Mouse (Mus musculus) embryonic facial prominence, embryonic 12.5 days (tissue): ENCODE results near the gene Hlcs. TPM values are rescaled to one million over a fixed set of nuclear protein-coding genes. Genes with fewer than 3 reads are reported as not detected.

ENCODE experiments used
- ATAC-seq: fragments of 200-750 bp; cut with Nextera tagmentation; 2 replicates; pipeline ENCODE4 v1.8.0; 2017; ENCODE audit not compliant: insufficient number of reproducible peaks, insufficient read depth, low FRiP score, low TSS enrichment
- H3K27ac ChIP-seq: fragments of 300-500 bp; sonication (generic); 2 replicates; pipeline ENCODE4 v1.5.1; 2016; ENCODE audit warnings: mild to moderate bottlenecking
- H3K27me3 ChIP-seq: fragments of 300-500 bp; sonication (generic); 2 replicates; pipeline ENCODE4 v1.6.1; 2016; ENCODE audit warnings: mild to moderate bottlenecking, moderate library complexity
- H3K36me3 ChIP-seq: fragments of 300-500 bp; sonication (generic); 2 replicates; pipeline ENCODE4 v1.6.1; 2016; ENCODE audit warnings: mild to moderate bottlenecking
- H3K4me1 ChIP-seq: fragments of 300-500 bp; sonication (generic); 2 replicates; pipeline ENCODE4 v1.6.1; 2016
- H3K4me2 ChIP-seq: fragments of 300-500 bp; sonication (generic); replicated peaks from 2 replicates; pipeline ENCODE4 v1.6.1; 2016; ENCODE audit warnings: mild to moderate bottlenecking, moderate library complexity
- H3K4me3 ChIP-seq: fragments of 300-500 bp; sonication (generic); 2 replicates; pipeline ENCODE4 v1.5.1; 2016; ENCODE audit warnings: mild to moderate bottlenecking
- H3K9ac ChIP-seq: fragments of 300-500 bp; sonication (generic); 2 replicates; pipeline ENCODE4 v1.6.1; 2016; ENCODE audit warnings: mild to moderate bottlenecking, moderate library complexity
- H3K9me3 ChIP-seq: fragments of 300-500 bp; sonication (generic); 2 replicates; pipeline ENCODE4 v1.6.1; 2016; ENCODE audit warnings: mild to moderate bottlenecking, moderate library complexity
- WGBS: fragments of 180-500 bp; shearing (Covaris S2); methylation state at CpG from one replicate; pipeline ENCODE4 v1.1.7; 2016; 5-methylcytosine and 5-hydroxymethylcytosine counted together
- polyA plus RNA-seq: library from polyadenylated mRNA; unstranded; fragments of >200 nt; fragmentation: Nextera tagmentation; extraction: Ambion mirVana; gene quantifications from 2 replicates; pipeline ENCODE4 v1.2.1, GENCODE M21; 2016

Hlcs gene
- polyA plus RNA-seq, 1 experiment from 2014 or later, result 12.1 TPM

DNA sequence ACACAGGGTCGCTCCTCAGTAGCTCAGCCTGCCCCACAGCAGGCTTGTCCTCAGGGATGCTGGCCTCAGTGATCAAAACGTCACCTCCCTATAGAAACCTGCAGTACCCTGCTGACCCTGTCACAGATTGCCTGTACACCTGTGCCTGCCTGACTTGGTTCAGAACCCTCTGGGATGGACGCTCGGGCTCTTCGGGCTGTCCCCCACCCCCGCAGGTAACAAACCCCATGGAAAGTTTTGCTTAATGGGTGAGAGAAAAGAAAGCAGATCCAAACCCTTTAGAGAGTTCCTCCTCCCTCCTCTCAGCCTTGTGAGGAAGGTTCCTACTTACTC, 10.2 kb downstream of the Hlcs start:
- WGBS, result 25% methylated on average over 6 of the region's 6 CpGs
- H3K9ac ChIP-seq, result peak overlapping the region; percentile 35; the same call in 1 of the 2 replicates
- H3K4me3 ChIP-seq, result no peak overlapping the region
- H3K4me1 ChIP-seq, result peaks cover 31% of the 10 kb centered on the region
- ATAC-seq, result no peak
- H3K36me3 ChIP-seq, result no peaks in the 10 kb centered on the region
- H3K27me3 ChIP-seq, result peaks cover 12% of the 10 kb centered on the region; the same call in 1 of the 2 replicates
- no peaks in the 10 kb centered on the region for H3K9me3 ChIP-seq
- H3K27ac ChIP-seq, result no peak overlapping the region
- H3K4me2 ChIP-seq, result peak overlapping the region; percentile 42

DNA sequence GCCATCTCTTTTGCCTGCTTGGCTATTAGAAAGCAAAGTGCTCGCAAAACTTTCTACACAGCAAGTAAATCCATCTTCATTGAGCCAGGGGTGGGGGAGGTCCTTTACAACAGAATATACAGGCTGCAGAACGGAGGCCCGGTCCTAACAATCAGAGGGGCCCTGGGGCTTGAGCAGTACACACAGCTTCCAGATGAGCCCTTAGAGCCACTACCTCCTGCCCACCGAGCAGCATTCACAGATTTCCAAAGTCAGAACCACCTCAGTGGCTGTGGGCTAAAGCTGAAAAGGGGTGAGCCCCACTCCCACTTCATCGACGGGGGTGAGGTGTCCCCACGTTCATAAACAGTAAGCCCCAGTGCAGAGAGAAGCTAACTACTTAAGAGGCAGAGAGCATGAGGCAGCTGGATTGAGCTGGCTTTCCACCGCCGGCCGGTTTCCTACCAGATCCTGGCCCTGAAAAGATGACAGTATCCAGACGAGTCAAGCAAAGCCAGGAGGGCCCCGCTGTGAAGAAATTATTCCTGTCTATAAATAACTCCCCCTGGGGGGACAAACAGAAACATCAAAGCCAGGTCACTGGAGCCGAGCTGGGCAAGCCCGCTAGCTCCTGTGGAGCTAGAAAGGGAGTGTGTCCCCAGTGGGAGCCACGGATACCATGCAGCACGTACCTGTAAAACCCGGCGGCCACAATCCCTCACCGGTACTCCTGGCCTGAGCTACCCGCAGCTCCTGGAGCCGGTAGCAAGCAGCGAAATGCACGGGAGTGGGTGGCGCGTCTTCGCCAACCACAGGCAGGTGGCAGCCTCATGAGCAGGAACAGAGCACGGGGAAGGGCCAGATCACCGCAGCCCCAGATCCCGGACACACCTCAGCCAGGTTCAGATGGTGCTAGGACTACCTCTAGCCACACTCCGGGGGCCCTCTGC, 10.8 kb downstream of the Hlcs start:
- peak overlapping the region; percentile 35 for H3K9ac ChIP-seq
- 6% methylated on average over 30 of the region's 30 CpGs for WGBS
- peak overlapping the region; percentile 42 for H3K4me2 ChIP-seq
- peaks cover 12% of the 10 kb centered on the region; the same call in 1 of the 2 replicates for H3K27me3 ChIP-seq
- ATAC-seq, result peak; percentile 38; the same call in 1 of the 2 replicates
- no peaks in the 10 kb centered on the region for H3K36me3 ChIP-seq
- H3K4me3 ChIP-seq, result 0 out of 2 replicates have a peak overlapping the region, but pooled peaks have one; percentile 1
- 0 out of 2 replicates have a peak overlapping the region, but pooled peaks have one; percentile 2 for H3K27ac ChIP-seq
- H3K9me3 ChIP-seq, result no peaks in the 10 kb centered on the region
- H3K4me1 ChIP-seq, result peaks cover 24% of the 10 kb centered on the region

DNA sequence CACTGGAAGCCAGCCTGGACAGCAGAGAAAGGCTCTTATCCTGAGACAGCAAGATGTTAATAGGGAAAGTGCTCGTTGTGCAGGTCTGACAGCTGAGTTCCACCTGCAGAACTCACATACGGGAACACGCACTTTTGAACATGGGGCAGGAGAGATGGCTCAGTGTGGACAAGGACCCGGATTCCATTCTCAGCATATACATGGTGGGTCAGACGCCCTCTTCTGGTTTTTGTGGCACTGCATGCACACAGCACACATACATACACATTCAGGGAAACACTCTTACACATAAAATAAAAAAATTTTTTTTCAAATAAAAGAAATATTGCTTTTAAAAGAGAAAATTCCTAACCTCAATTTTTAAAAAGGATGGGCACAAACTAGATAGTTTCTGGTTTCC, 11.7 kb downstream of the Hlcs start:
- ATAC-seq, result no peak
- no peak overlapping the region for H3K27ac ChIP-seq
- 80% methylated on average over 5 of the region's 5 CpGs for WGBS
- peaks cover 16% of the 10 kb centered on the region for H3K4me1 ChIP-seq
- no peaks in the 10 kb centered on the region for H3K36me3 ChIP-seq
- H3K9ac ChIP-seq, result no peak overlapping the region
- H3K9me3 ChIP-seq, result no peaks in the 10 kb centered on the region
- H3K4me2 ChIP-seq, result no peak overlapping the region
- no peak overlapping the region for H3K4me3 ChIP-seq
- H3K27me3 ChIP-seq, result peaks cover 12% of the 10 kb centered on the region; the same call in 1 of the 2 replicates

DNA sequence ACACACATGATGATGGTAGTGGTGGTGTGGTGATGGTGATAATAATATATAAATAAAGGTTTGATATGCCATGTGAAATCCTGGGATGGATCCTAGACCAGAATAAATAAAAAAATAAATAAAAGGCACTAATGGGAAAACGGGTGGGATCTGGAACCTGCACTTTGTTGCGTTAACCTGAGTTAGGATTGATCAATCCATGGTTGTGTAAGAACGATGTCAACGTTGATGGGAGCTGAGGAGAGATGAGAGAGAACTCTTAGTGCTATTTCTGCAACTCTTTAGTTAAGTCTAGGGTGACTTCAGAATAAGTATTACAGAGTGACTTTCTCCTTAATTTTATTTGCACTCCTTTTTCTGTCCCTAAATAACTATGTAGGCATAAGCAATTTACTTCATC, 12.2 kb downstream of the Hlcs start:
- no peak overlapping the region for H3K27ac ChIP-seq
- H3K4me2 ChIP-seq, result no peak overlapping the region
- H3K9ac ChIP-seq, result no peak overlapping the region
- H3K4me3 ChIP-seq, result no peak overlapping the region
- peaks cover 16% of the 10 kb centered on the region for H3K4me1 ChIP-seq
- no peak for ATAC-seq
- 91% methylated on average over 4 of the region's 4 CpGs for WGBS
- no peaks in the 10 kb centered on the region for H3K9me3 ChIP-seq
- H3K27me3 ChIP-seq, result peaks cover 12% of the 10 kb centered on the region; the same call in 1 of the 2 replicates
- no peaks in the 10 kb centered on the region for H3K36me3 ChIP-seq

DNA sequence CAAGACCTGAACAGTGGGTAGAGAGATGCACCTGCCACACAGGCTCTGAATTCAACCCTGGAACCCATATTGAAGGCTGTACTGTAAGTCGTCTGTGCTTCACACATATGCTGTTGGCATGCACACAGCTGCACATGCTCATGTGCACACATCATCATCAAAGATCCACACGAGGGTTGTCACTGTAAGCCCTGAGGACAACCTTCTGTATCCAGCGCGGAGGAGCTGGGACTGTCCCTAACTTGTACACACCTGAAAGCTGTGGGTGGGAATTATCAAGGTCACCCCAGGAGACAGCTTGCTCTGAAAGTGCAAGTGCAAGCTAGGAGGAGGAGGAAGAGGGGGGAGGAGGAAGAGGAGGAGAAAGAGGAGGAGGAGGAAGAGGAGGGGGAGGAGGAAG, 14.2 kb downstream of the Hlcs start:
- H3K27me3 ChIP-seq, result peaks cover 12% of the 10 kb centered on the region; the same call in 1 of the 2 replicates
- peaks cover 16% of the 10 kb centered on the region for H3K4me1 ChIP-seq
- no peaks in the 10 kb centered on the region for H3K9me3 ChIP-seq
- no peak overlapping the region for H3K27ac ChIP-seq
- WGBS, result 80% methylated on average over 4 of the region's 4 CpGs
- no peak overlapping the region for H3K4me3 ChIP-seq
- ATAC-seq, result no peak
- H3K9ac ChIP-seq, result no peak overlapping the region
- H3K36me3 ChIP-seq, result no peaks in the 10 kb centered on the region
- H3K4me2 ChIP-seq, result no peak overlapping the region

DNA sequence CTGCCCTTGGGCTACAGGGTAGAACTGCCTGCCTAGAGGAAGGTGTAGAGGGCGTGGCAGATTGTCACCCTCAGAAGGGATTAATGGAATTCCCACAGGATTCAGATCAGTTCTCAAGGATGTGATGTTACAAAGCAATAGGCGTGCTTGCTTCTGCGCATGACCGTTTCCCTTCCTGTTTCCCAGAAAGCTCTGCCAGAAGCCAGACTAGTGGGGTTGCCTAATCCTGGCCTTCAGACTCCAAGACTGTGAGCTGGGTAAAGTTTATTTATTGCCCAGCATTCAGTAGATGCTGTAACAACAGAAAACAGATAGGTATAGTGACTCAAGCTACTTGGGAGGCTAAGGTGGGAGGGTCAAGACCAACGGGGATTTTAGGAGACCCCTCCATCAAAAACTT, 15.3 kb downstream of the Hlcs start:
- ATAC-seq, result no peak
- Histone ChIP-seq H3K4me3 (no peak overlapping the region), H3K9ac (no peak overlapping the region), H3K27me3 (peaks cover 6% of the 10 kb centered on the region; the same call in 1 of the 2 replicates), H3K27ac (no peak overlapping the region), H3K4me1 (peaks cover 11% of the 10 kb centered on the region), H3K36me3 (no peaks in the 10 kb centered on the region), H3K9me3 (no peaks in the 10 kb centered on the region), H3K4me2 (no peak overlapping the region)
- WGBS, result 85% methylated on average over 5 of the region's 5 CpGs

DNA sequence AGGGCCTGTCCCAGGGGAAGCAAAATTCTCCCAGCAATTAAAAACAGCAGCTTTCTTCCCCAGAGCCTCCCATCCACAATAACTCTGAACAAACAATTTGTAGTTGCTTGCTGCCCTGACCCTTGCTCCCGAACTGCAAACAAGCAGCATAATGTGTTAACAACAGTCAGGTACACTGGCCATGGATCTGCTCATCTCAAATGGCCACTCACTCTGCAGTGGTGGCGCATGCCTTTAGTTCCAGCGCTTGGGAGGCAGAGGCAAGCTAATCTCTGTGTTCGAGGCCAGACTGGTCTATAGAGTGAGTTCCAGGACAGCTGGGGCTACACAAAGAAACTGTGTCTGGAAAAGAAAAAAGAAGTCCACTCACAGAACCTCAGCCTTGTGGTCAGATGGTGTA, 22.2 kb downstream of the Hlcs start:
- ATAC-seq, result no peak
- Histone ChIP-seq H3K4me3 (no peak overlapping the region), H3K27ac (no peak overlapping the region), H3K36me3 (no peaks in the 10 kb centered on the region), H3K9me3 (no peaks in the 10 kb centered on the region), H3K4me1 (peaks cover 5% of the 10 kb centered on the region; the same call in 1 of the 2 replicates), H3K4me2 (no peak overlapping the region), H3K27me3 (no peaks in the 10 kb centered on the region), H3K9ac (no peak overlapping the region)
- 84% methylated on average over 4 of the region's 4 CpGs for WGBS

DNA sequence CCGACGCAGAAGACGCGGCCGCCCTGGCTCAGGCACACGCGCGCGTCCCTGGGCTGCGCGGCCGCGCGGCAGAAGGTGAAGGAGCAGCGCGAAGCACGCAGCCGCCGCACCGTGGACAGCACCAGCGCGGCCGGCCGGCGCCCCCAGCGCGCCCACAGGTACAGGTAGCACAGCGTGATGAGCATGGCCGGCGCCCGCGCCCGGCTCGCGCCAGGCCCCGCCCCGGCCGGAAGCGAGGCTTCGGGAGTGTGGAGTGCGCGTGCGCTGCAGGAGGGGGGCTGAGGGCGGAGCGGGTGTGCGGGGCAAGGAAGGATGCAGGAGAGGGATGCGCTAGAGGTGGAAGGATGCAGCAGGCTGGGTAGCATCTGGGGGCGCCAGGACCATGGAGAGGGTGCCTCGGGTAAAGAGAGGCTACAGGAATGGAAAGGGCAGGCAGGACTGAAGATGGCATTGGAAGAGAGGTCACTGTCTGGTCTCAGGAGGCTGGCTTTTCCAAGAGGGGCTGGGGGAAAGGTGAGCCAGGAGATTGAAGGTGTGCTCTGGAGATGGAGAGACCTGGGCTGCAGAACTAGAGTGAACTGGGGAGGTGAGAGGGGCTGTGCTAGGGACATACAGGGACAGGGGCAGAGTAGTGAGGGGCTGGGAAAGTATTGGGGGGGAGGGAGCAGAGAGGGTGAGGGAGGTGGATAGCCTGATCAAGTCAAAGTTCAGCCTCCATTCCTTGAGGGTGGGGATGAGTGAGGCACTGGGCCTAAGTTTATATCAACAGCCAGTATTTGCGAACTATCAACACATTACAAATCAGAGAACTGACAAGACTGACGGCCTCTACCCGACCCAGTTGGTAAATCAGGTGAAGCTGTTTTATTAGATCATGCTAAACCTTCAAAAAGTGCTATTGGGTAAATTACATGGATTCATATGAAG, 23.0 kb downstream of the Hlcs start:
- no peaks in the 10 kb centered on the region for H3K9me3 ChIP-seq

DNA sequence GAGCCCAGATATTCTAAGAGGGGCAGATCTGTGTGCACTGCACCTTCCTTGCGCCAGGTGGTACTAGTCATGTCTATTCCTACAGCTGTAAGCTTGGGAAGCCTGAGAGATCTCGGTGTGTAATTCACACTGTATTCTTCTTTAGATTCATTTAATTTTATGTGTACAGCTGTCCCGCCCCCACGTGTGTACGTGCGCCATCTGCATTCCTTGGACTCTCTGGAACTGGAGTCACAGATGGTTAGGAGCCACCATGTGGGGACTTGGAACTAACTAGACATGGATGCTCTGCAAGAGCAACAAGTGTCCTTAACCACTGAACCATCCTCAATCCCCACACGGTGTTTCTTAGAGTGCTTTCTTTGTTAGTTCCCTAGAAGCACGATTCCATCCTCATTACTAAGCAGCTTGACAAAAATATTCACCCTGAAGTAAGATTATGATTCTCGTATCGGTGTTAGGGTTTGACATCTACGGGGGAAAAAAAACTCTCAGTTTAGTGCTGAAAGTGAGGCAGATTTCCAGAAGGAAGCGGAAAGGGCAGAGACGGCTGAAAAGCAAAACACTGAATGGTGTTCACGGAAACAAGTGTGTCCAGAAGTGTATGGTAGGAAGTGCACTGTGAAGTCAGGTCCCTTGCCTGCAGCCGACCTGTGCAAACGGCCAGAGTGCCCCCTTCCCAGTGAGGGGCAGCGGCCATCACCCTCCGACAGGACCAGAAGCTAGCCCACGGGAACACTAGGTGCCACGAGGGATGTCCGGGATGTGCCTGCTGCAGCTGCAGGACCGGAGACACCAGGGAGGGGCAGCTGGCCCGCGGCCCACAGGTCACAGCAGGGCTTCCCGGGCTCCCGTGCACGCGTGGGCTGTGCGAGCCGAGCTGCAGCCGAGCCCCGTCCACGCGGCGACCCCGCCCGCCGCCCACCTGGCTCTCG, 24.0 kb downstream of the Hlcs start:
- H3K27me3 ChIP-seq, result no peaks in the 10 kb centered on the region
- H3K27ac ChIP-seq, result peak overlapping the region; percentile 65
- peak; percentile 16; the same call in 1 of the 2 replicates for ATAC-seq
- H3K4me3 ChIP-seq, result peak overlapping the region; percentile 92
- H3K4me2 ChIP-seq, result peak overlapping the region; percentile 99
- WGBS, result 13% methylated on average over 39 of the region's 39 CpGs
- no peaks in the 10 kb centered on the region for H3K36me3 ChIP-seq
- peaks cover 5% of the 10 kb centered on the region; the same call in 1 of the 2 replicates for H3K4me1 ChIP-seq
- H3K9ac ChIP-seq, result peak overlapping the region; percentile 85
- no peaks in the 10 kb centered on the region for H3K9me3 ChIP-seq

More for the DNA sequence above, 23.0 kb downstream of the Hlcs start:
- 6% methylated on average over 52 of the region's 52 CpGs for WGBS
- H3K36me3 ChIP-seq, result no peaks in the 10 kb centered on the region
- ATAC-seq, result peak; percentile 89
- peak overlapping the region; percentile 92 for H3K4me3 ChIP-seq
- peak overlapping the region; percentile 65 for H3K27ac ChIP-seq
- peaks cover 5% of the 10 kb centered on the region; the same call in 1 of the 2 replicates for H3K4me1 ChIP-seq
- H3K9ac ChIP-seq, result peak overlapping the region; percentile 85
- H3K4me2 ChIP-seq, result peak overlapping the region; percentile 99
- no peaks in the 10 kb centered on the region for H3K27me3 ChIP-seq

DNA sequence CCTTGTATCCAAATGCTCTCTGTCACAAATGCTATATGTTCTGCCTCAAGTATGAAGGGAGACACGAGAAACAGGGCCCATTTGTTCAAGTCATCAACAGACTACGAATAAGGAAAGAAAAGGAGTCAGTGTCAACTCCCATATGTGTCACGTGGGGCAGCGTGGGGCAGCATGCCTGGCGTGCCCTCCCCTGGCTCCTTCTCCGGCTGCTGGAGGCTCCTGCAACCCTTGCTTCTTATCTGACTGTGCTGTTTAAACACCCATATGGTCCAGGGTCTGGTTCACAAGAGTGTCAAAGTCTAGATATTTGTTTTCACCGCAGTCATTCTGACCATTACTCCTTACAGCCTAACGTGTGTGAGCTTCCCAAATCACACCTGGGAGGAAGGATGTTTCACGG, 25.5 kb downstream of the Hlcs start:
- Histone ChIP-seq H3K4me2 (no peak overlapping the region), H3K27me3 (no peaks in the 10 kb centered on the region), H3K4me1 (peaks cover 5% of the 10 kb centered on the region; the same call in 1 of the 2 replicates), H3K4me3 (no peak overlapping the region), H3K27ac (no peak overlapping the region), H3K36me3 (no peaks in the 10 kb centered on the region), H3K9ac (no peak overlapping the region), H3K9me3 (no peaks in the 10 kb centered on the region)
- no peak for ATAC-seq
- 82% methylated on average over 9 of the region's 9 CpGs for WGBS
